11 mouse cellular contexts compared by ENCODE assay signal in the genomic region with DNA sequence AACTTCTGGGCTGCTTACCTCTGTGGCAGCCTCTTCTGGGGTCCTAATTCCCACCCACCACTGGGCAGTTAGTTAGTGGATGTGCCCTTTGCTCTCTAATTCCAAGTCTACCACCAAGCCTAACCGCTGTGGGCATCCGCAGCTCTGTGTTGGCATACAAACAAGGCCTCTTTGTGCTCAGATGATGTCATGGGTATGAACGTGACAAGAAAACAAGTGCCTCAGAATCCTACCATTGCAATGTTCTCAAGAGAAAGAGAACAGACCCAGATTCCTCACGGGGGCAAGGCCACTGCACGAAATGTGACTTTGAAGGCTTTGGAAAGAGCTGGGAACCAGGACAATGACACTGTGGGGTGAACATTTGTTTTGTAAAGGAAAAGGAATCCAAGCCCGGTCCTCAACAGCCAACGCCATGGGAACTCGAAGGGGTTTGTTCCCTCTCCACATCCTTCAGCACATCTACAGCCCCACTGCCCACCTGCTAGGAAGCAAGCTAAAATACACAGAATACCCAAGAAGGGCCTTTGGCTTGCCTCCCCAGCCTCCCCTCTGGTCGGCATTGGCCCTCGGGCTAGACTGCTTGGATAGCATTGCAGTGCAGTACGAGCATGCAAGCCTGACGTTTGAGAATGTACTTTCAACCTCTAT.
DNase-seq lines count a peak whose midpoint lies in the region; ATAC-seq and TF ChIP-seq lines count a peak whose summit lies in the region.
"Had no signal": no experiment of that assay in that cellular context is flagged by ENCODE, and none has a peak within 500 bp of the region (broad histone marks: within the 10 kb centered on the region; RNA-seq: fewer than 3 reads in every experiment).

No protein-coding gene starts in this region.

- DNase-seq in cerebellum, adult 2 months: peak in 1 of 2 experiments; percentile 40
- DNase-seq in cerebellum, postnatal 36 days: no peak
- DNase-seq in forebrain, embryonic 10.5 days (ENCODE audit: extremely low spot score, low spot score): no peak
- peak; percentile 81 for DNase-seq in hindbrain, postnatal 0 days (ENCODE audit: low spot score)
- peak; percentile 65 for DNase-seq in midbrain, embryonic 14.5 days
- no peak for DNase-seq in kidney, adult 8-10 months
- DNase-seq in kidney, postnatal 4 days: no peak
- DNase-seq in adrenal gland, postnatal 10 days: no peak
- DNase-seq: kidney, postnatal 36 days had no signal

- 38% methylated on average over 12 of the region's 12 CpGs for WGBS in cerebellum, adult 2 months
- WGBS in forebrain, embryonic 10.5 days: 73% methylated on average over 12 of the region's 12 CpGs
- 37% methylated on average over 12 of the region's 12 CpGs for WGBS in hindbrain, postnatal 0 days
- WGBS in midbrain, embryonic 14.5 days: 45% methylated on average over 12 of the region's 12 CpGs

- no peaks in the 10 kb centered on the region for H3K4me1 ChIP-seq in cerebellum, adult 2 months (ENCODE audit: control insufficient read depth, insufficient read depth, low read length)
- peaks cover 29% of the 10 kb centered on the region for H3K4me1 ChIP-seq in forebrain, embryonic 10.5 days
- no peaks in the 10 kb centered on the region for H3K4me1 ChIP-seq in hindbrain, postnatal 0 days (ENCODE audit: insufficient read depth, low read length)
- H3K4me1 ChIP-seq in midbrain, embryonic 14.5 days (ENCODE audit: control insufficient read depth, insufficient read depth, low read length): peaks cover 19% of the 10 kb centered on the region

- no peak overlapping the region for H3K9ac ChIP-seq in hindbrain, postnatal 0 days (replicated peaks; ENCODE audit: low read length)
- no peak overlapping the region for H3K9ac ChIP-seq in midbrain, embryonic 14.5 days (replicated peaks; ENCODE audit: low read length)
- H3K9ac ChIP-seq: liver, embryonic 14.5 days had no signal

- H3K9me3 ChIP-seq in forebrain, embryonic 10.5 days: no peaks in the 10 kb centered on the region
- no peaks in the 10 kb centered on the region for H3K9me3 ChIP-seq in hindbrain, postnatal 0 days (ENCODE audit: low read length)
- no peaks in the 10 kb centered on the region for H3K9me3 ChIP-seq in midbrain, embryonic 14.5 days (ENCODE audit: control insufficient read depth, low read length)

- peak overlapping the region; percentile 47 for H3K27ac ChIP-seq in cerebellum, adult 2 months (ENCODE audit: insufficient read depth, low read length)
- peak overlapping the region; percentile 74 for H3K27ac ChIP-seq in forebrain, embryonic 10.5 days
- H3K27ac ChIP-seq in hindbrain, postnatal 0 days: peak overlapping the region; percentile 83
- H3K27ac ChIP-seq in midbrain, embryonic 14.5 days (replicated peaks; ENCODE audit: low read depth, low read length): peak overlapping the region; percentile 80
- H3K27ac ChIP-seq: liver, embryonic 14.5 days had no signal

- TF ChIP-seq POLR2A in cerebellum, adult 2 months (IDR thresholded peaks at IDR 0.05; ENCODE audit: borderline replicate concordance, insufficient read depth, low read length): no peak

- ATAC-seq in hindbrain, postnatal 0 days: peak; percentile 95
- ATAC-seq in midbrain, embryonic 14.5 days (ENCODE audit: low FRiP score, low TSS enrichment): peak; percentile 55; the same call in 1 of the 2 replicates
- ATAC-seq: Patski had no signal

- no peak for TF ChIP-seq CTCF in cerebellum, adult 2 months (IDR thresholded peaks at IDR 0.05; ENCODE audit: borderline replicate concordance, insufficient read depth, low read depth, low read length)
- no peak for TF ChIP-seq CTCF in hindbrain, postnatal 0 days (IDR thresholded peaks at IDR 0.05; ENCODE audit: low read depth)

- H3K27me3 ChIP-seq in cerebellum, adult 2 months (ENCODE audit: control insufficient read depth, insufficient read depth, low read length): no peaks in the 10 kb centered on the region
- H3K27me3 ChIP-seq in forebrain, embryonic 10.5 days (ENCODE audit: poor library complexity, severe bottlenecking): no peaks in the 10 kb centered on the region
- H3K27me3 ChIP-seq in hindbrain, postnatal 0 days (ENCODE audit: insufficient read depth, low read length): no peaks in the 10 kb centered on the region
- no peaks in the 10 kb centered on the region for H3K27me3 ChIP-seq in midbrain, embryonic 14.5 days (ENCODE audit: control insufficient read depth, insufficient read depth, low read length)

- H3K36me3 ChIP-seq in forebrain, embryonic 10.5 days (replicated peaks): no peaks in the 10 kb centered on the region
- H3K36me3 ChIP-seq in hindbrain, postnatal 0 days (ENCODE audit: insufficient read depth, low read length): no peaks in the 10 kb centered on the region
- no peaks in the 10 kb centered on the region for H3K36me3 ChIP-seq in midbrain, embryonic 14.5 days (ENCODE audit: control insufficient read depth, insufficient read depth, low read length)

- no peak overlapping the region for H3K4me2 ChIP-seq in hindbrain, postnatal 0 days (ENCODE audit: low read depth, low read length)
- no peak overlapping the region for H3K4me2 ChIP-seq in midbrain, embryonic 14.5 days (ENCODE audit: low read length)

- H3K4me3 ChIP-seq in cerebellum, adult 2 months (replicated peaks; ENCODE audit: insufficient read depth, low read depth, low read length): no peak overlapping the region
- no peak overlapping the region for H3K4me3 ChIP-seq in forebrain, embryonic 10.5 days
- no peak overlapping the region for H3K4me3 ChIP-seq in hindbrain, postnatal 0 days (ENCODE audit: low read length)
- H3K4me3 ChIP-seq in midbrain, embryonic 14.5 days (replicated peaks; ENCODE audit: low read depth, low read length): no peak overlapping the region

Comparison
In these comparisons a context has a peak if more than half of its experiments do, and no peak if none do; other contexts are left out.
1. DNase-seq: peak in hindbrain, postnatal 0 days (single experiment) and midbrain, embryonic 14.5 days (single experiment); none in cerebellum, postnatal 36 days (0 of 2), forebrain, embryonic 10.5 days (single experiment), kidney, adult 8-10 months (0 of 2), kidney, postnatal 4 days (0 of 2) and adrenal gland, postnatal 10 days (single experiment).
2. Peak in every context shown above with its lines, with median percentiles within 50 percentile points of each other: H3K27ac ChIP-seq.